Mouse (Mus musculus) midbrain, embryonic 14.5 days (tissue): ENCODE measurements at regions not wholly inside any gene's neighbourhood (a gene's known extent, or its start where the extent isn't known, plus 50 kb on each side); places are given as distances from the start of the nearest gene placed in this dataset.

Experiments
- ATAC-seq: fragments of 200-750 bp; cut with Nextera tagmentation; 2 replicates; pipeline ENCODE4 v1.8.0; 2017; ENCODE audit warnings: moderate number of reproducible peaks, moderate library complexity; ENCODE audit not compliant: low FRiP score, low TSS enrichment
- DNase-seq: peaks from one replicate; pipeline ENCODE4 v3.0.0-alpha.2; 2015
- H3K27ac ChIP-seq: fragments of 300-500 bp; sonication (generic); replicated peaks from 2 replicates; pipeline ENCODE4 v1.5.1; 2014; ENCODE audit warnings: mild to moderate bottlenecking, low read depth, low read length, moderate library complexity
- H3K27me3 ChIP-seq: fragments of 300-500 bp; sonication (generic); 2 replicates; pipeline ENCODE4 v1.6.1; 2014; ENCODE audit warnings: low read length, control low read depth, mixed read lengths; ENCODE audit not compliant: control insufficient read depth, insufficient read depth
- H3K36me3 ChIP-seq: fragments of 300-500 bp; sonication (generic); 2 replicates; pipeline ENCODE4 v1.6.1; 2014; ENCODE audit warnings: low read length, control low read depth; ENCODE audit not compliant: control insufficient read depth, insufficient read depth
- H3K4me1 ChIP-seq: fragments of 300-500 bp; sonication (generic); 2 replicates; pipeline ENCODE4 v1.6.1; 2014; ENCODE audit warnings: mild to moderate bottlenecking, antibody characterized with exemption, low read length, control low read depth; ENCODE audit not compliant: control insufficient read depth, insufficient read depth
- H3K4me2 ChIP-seq: fragments of 300-500 bp; sonication (generic); 2 replicates; pipeline ENCODE4 v1.6.1; 2014; ENCODE audit warnings: mild to moderate bottlenecking, low read length, moderate library complexity
- H3K4me3 ChIP-seq: fragments of 300-500 bp; sonication (generic); replicated peaks from 2 replicates; pipeline ENCODE4 v1.5.1; 2014; ENCODE audit warnings: low read depth, low read length
- H3K9ac ChIP-seq: fragments of 300-500 bp; sonication (generic); replicated peaks from 2 replicates; pipeline ENCODE4 v1.6.1; 2014; ENCODE audit warnings: mild to moderate bottlenecking, low read length, moderate library complexity
- H3K9me3 ChIP-seq: fragments of 300-500 bp; sonication (generic); 2 replicates; pipeline ENCODE4 v1.6.1; 2016; ENCODE audit warnings: low read length, control low read depth, mixed read lengths; ENCODE audit not compliant: control insufficient read depth
- WGBS: fragments of 180-500 bp; shearing (Covaris S2); extraction: QIAGEN DNeasy Blood & Tissue Kit; methylation state at CpG from one replicate; pipeline ENCODE4 v1.1.7; 2014; 5-methylcytosine and 5-hydroxymethylcytosine counted together

DNA sequence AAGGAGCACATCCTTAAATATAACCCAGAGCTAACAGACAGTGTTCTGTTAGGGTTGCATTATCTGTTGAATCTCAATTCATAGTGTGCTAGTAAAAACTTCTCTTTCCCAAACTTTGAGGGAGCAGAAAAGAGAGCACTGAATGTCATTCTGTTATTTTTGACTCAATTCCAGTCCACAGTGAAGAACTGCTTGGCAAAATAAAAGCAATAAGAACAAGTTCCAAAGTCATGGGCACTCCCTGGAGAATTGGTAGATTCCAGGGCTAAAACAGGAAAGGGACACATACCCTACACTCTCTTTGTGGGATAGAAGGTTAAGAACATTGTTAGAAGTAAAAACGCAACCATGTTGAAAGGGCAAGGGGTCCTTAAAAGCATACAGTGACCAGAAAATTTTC lies 253.6 kb upstream of the Zpld1 start:
- DNase-seq = no peak
- no peak for ATAC-seq
- Histone ChIP-seq H3K4me1 (peaks cover 8% of the 10 kb centered on the region; the same call in 1 of the 2 replicates), H3K4me3 (no peak overlapping the region), H3K9me3 (no peaks in the 10 kb centered on the region), H3K9ac (no peak overlapping the region), H3K27me3 (no peaks in the 10 kb centered on the region), H3K36me3 (no peaks in the 10 kb centered on the region), H3K27ac (no peak overlapping the region), H3K4me2 (no peak overlapping the region)
- 88% methylated on average over 1 of the region's 1 CpGs for WGBS

DNA sequence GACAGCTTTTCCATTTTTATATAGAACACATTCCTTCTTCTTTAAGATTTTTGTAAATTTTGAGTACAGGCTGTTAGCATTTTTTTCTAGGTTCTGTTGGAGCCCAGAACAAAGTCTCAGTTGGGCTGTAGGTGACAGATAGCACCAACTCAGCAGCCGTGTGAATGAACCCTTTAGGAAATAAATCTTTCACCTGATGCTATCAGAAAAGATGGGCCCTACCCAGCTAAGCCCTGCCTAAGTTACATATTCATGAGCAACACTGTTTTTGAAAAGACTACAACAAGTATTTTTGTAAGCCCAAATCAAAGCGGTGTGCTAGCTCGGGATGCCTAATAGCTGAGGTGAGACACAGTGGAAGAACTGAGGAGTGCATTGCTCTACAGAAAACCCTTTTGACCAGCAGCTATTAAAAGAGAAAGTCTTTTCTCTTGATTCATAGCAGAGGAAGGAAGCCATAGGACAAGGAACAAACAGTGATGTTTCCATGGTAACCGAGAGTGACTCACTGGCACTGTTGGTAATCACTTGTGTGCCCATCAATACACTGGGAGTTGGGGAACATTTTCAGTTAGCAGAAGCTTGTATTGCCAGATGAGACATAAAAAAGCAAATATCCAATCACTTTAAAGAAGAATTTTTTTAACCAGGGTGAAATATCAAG lies 253.0 kb upstream of the Zpld1 start:
- peak; percentile 69 for DNase-seq
- 29% methylated on average over 4 of the region's 4 CpGs for WGBS
- no peak overlapping the region for H3K27ac ChIP-seq
- no peaks in the 10 kb centered on the region for H3K27me3 ChIP-seq
- no peak overlapping the region for H3K9ac ChIP-seq
- no peak overlapping the region for H3K4me2 ChIP-seq
- no peaks in the 10 kb centered on the region for H3K36me3 ChIP-seq
- H3K4me1 ChIP-seq = peaks cover 5% of the 10 kb centered on the region; the same call in 1 of the 2 replicates
- H3K4me3 ChIP-seq = no peak overlapping the region
- H3K9me3 ChIP-seq = no peaks in the 10 kb centered on the region
- ATAC-seq = no peak

DNA sequence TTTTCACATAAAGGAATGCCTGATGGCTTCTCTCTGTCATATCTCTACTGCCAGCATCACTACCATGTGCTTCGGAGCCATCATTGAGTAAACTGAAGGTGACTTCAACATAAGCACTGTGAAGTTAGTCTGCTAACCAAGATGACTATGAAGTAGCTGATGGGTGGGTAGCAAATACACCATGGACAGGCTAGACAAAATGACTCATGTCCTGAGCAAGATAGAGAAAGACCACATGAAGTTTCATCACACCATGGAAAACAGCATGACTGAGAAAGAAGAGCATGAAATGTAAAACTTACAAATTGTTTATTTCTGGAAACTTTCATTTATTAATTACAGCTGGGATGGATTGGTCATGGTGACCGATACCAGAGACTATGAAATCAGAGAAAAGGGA lies 249.3 kb upstream of the Zpld1 start:
- Histone ChIP-seq H3K36me3 (no peaks in the 10 kb centered on the region), H3K4me3 (no peak overlapping the region), H3K9me3 (no peaks in the 10 kb centered on the region), H3K27me3 (no peaks in the 10 kb centered on the region), H3K4me2 (no peak overlapping the region), H3K4me1 (peaks cover 5% of the 10 kb centered on the region; the same call in 1 of the 2 replicates), H3K27ac (no peak overlapping the region), H3K9ac (no peak overlapping the region)
- ATAC-seq (no peak), DNase-seq (no peak)
- WGBS = 97% methylated on average over 2 of the region's 2 CpGs

GRCm38 (mm10) chr16:55540336-55541015 lies 242.7 kb upstream of the Zpld1 start:
- no peaks in the 10 kb centered on the region for H3K4me1 ChIP-seq
- 93% methylated on average over 3 of the region's 3 CpGs for WGBS
- DNase-seq = no peak
- no peak overlapping the region for H3K4me2 ChIP-seq
- H3K27me3 ChIP-seq = no peaks in the 10 kb centered on the region
- H3K4me3 ChIP-seq = no peak overlapping the region
- H3K9ac ChIP-seq = no peak overlapping the region
- no peaks in the 10 kb centered on the region for H3K36me3 ChIP-seq
- no peak for ATAC-seq
- no peaks in the 10 kb centered on the region for H3K9me3 ChIP-seq
- H3K27ac ChIP-seq = no peak overlapping the region

DNA sequence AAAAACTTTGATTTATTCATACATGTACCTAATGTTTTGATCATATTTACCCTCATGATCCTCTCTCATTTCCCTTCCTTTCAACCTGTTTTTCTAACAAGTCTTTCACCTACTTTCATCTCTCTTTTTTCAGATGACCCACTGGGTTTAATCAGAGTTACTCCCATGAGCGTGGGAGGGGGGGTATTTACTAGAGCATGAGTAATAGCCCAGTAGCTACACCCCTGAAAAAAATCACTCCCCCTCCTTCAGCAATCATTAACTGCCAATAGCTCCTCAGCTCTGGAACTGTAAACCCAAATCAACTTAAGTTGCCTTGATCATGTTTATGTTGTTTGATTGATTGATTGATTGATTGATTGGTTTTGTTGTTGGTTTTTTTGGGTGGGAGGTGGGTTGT lies 241.4 kb upstream of the Zpld1 start:
- no peak overlapping the region for H3K9ac ChIP-seq
- no peaks in the 10 kb centered on the region for H3K27me3 ChIP-seq
- no peak overlapping the region for H3K4me3 ChIP-seq
- H3K4me1 ChIP-seq = no peaks in the 10 kb centered on the region
- no peaks in the 10 kb centered on the region for H3K36me3 ChIP-seq
- H3K4me2 ChIP-seq = no peak overlapping the region
- DNase-seq (no peak), ATAC-seq (no peak)
- no peaks in the 10 kb centered on the region for H3K9me3 ChIP-seq
- 84% methylated on average over 1 of the region's 1 CpGs for WGBS
- no peak overlapping the region for H3K27ac ChIP-seq

DNA sequence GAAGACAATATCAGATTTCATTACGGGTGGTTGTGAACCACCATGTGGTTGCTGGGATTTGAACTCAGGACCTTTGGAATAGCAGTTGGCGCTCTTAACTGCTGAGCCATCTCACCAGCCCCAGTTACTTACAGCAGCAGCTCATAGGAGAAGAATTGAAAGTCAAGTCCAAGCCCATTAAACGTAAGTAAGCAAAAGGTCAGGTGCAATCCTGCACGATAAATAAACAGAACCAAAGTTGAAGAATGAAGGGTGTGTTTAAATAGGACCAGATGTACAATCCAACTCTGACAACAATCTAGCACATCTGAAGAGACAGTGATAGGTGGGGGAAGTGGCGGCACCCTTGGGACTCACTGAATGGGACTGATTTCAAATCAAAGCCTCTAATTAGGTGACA lies 239.8 kb upstream of the Zpld1 start:
- DNase-seq = no peak
- WGBS = 94% methylated on average over 5 of the region's 5 CpGs

GRCm38 (mm10) chr16:55532686-55533085 lies 234.9 kb upstream of the Zpld1 start:
- ATAC-seq (no peak), DNase-seq (no peak)
- no peak overlapping the region for H3K4me3 ChIP-seq
- no peak overlapping the region for H3K4me2 ChIP-seq
- WGBS = 91% methylated on average over 3 of the region's 3 CpGs
- no peaks in the 10 kb centered on the region for H3K9me3 ChIP-seq
- no peaks in the 10 kb centered on the region for H3K27me3 ChIP-seq
- no peak overlapping the region for H3K9ac ChIP-seq
- no peaks in the 10 kb centered on the region for H3K4me1 ChIP-seq
- no peaks in the 10 kb centered on the region for H3K36me3 ChIP-seq
- no peak overlapping the region for H3K27ac ChIP-seq

More for the DNA sequence above, 239.8 kb upstream of the Zpld1 start:
- ATAC-seq = no peak
- no peak overlapping the region for H3K4me3 ChIP-seq
- H3K27ac ChIP-seq = no peak overlapping the region
- H3K4me2 ChIP-seq = no peak overlapping the region
- H3K9ac ChIP-seq = no peak overlapping the region
- no peaks in the 10 kb centered on the region for H3K36me3 ChIP-seq
- H3K27me3 ChIP-seq = no peaks in the 10 kb centered on the region
- no peaks in the 10 kb centered on the region for H3K9me3 ChIP-seq
- H3K4me1 ChIP-seq = no peaks in the 10 kb centered on the region

DNA sequence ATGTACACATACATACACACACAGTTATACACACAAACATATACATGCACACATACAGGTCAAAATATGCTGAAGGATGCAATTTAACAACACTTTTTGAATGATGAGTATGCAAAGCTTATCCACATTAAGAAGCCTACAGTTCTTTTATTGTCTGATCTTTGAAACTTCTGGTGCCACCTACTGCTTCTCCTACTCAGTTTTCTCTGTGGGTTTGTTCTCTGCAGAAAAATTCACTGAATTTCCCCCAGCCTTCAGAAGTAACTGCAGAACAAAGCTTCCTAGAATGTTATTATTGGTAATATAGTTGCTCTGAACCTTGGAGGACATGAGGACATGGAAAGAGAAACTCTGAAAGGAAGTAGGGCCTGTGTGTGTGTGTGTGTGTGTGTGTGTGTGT lies 233.1 kb upstream of the Zpld1 start:
- H3K27me3 ChIP-seq = no peaks in the 10 kb centered on the region
- H3K4me3 ChIP-seq = no peak overlapping the region
- H3K9ac ChIP-seq = no peak overlapping the region
- no peak overlapping the region for H3K27ac ChIP-seq
- DNase-seq (no peak), ATAC-seq (no peak)
- H3K36me3 ChIP-seq = no peaks in the 10 kb centered on the region
- no peaks in the 10 kb centered on the region for H3K4me1 ChIP-seq
- no peak overlapping the region for H3K4me2 ChIP-seq
- no peaks in the 10 kb centered on the region for H3K9me3 ChIP-seq

DNA sequence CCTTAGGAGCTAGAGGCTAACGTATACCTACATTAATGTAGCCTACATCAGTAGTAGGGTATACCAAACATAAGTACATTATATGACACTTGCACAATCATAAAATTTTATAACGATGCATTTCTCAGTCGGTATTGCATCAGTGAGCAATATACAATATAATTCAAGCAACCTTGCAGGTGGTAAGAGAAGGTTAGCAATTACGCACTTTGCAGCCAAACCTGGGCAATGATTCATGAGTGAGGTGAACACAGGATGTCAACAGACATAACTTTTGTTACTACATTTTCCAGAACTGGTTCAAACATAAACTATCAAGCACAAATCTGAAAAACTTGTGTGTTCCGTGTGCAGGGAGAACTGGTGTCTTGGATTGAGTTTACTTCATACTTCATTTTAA lies 229.9 kb upstream of the Zpld1 start:
- Histone ChIP-seq H3K36me3 (no peaks in the 10 kb centered on the region), H3K27me3 (no peaks in the 10 kb centered on the region), H3K4me1 (no peaks in the 10 kb centered on the region), H3K4me3 (no peak overlapping the region), H3K9ac (no peak overlapping the region), H3K27ac (no peak overlapping the region), H3K4me2 (no peak overlapping the region), H3K9me3 (no peaks in the 10 kb centered on the region)
- WGBS = 95% methylated on average over 5 of the region's 5 CpGs
- DNase-seq (no peak), ATAC-seq (no peak)
